Mouse (Mus musculus): ENCODE results near the gene Gdf3. TPM values are rescaled to one million over a fixed set of nuclear protein-coding genes. Genes with fewer than 3 reads are reported as not detected.

Gdf3 gene
- polyA plus RNA-seq (2015; fragmentation: Nextera tagmentation; extraction: Ambion mirVana) = 0.10 TPM in 1 of 2 replicates, not detected in the other

GRCm38 (mm10) chr6:122609771-122610170 lies at the start of gene Gdf3:
Gdf3 (minus strand) TSS chr6:122610087.

GRCm38 (mm10) chr6:122626110-122626509 lies 16.2 kb upstream of the Gdf3 start, which contains the start of gene Dppa3:
Dppa3 (plus strand) TSS chr6:122626410.

GRCm38 (mm10) chr6:122602242-122602991 lies 7.5 kb downstream of the Gdf3 start, which contains the start of gene Apobec1:
Apobec1 (minus strand) TSS chr6:122602444.

Other genes starting within 250 kb of the Gdf3 start
- gene Rimklb, start 111.3 kb downstream of the Gdf3 start, polyA plus RNA-seq (2015; fragmentation: Nextera tagmentation; extraction: Ambion mirVana) = 86.5 and 87.8 TPM in 2 replicates
- 41.0 and 72.5 TPM in 2 replicates for gene Mfap5, start 104.2 kb downstream of the Gdf3 start, polyA plus RNA-seq (2015; fragmentation: Nextera tagmentation; extraction: Ambion mirVana)
- 0.15 and 0.43 TPM in 2 replicates for gene Aicda, start 56.3 kb downstream of the Gdf3 start, polyA plus RNA-seq (2015; fragmentation: Nextera tagmentation; extraction: Ambion mirVana)
- gene Apobec1, start 7.6 kb downstream of the Gdf3 start, polyA plus RNA-seq (2015; fragmentation: Nextera tagmentation; extraction: Ambion mirVana) = 2.7 and 3.9 TPM in 2 replicates
- gene Dppa3, start 16.3 kb upstream of the Gdf3 start, polyA plus RNA-seq (2015; fragmentation: Nextera tagmentation; extraction: Ambion mirVana) = not detected in 2 replicates
- 0.11 and 0.14 TPM in 2 replicates for gene Nanog, start 97.4 kb upstream of the Gdf3 start, polyA plus RNA-seq (2015; fragmentation: Nextera tagmentation; extraction: Ambion mirVana)
- gene Slc2a3, start 191.6 kb upstream of the Gdf3 start, polyA plus RNA-seq (2015; fragmentation: Nextera tagmentation; extraction: Ambion mirVana) = 51.8 and 54.6 TPM in 2 replicates
- gene Foxj2, start 209.8 kb upstream of the Gdf3 start, polyA plus RNA-seq (2015; fragmentation: Nextera tagmentation; extraction: Ambion mirVana) = 6.9 and 7.6 TPM in 2 replicates
- 2.1 and 3.2 TPM in 2 replicates for gene C3ar1, start 246.1 kb upstream of the Gdf3 start, polyA plus RNA-seq (2015; fragmentation: Nextera tagmentation; extraction: Ambion mirVana)